Mouse (Mus musculus): ENCODE data around the gene Cox8b.
"Not testable (repeated sequence)": the region's sequence is repeated elsewhere in the genome, so short reads cannot be mapped to it uniquely, and the experiment has no call there.

Cox8b gene

GRCm38 (mm10) chr7:140914031-140914690, 13.9 kb upstream of the Cox8b start:
- no peak for DNase-seq (ENCODE audit: low spot score in 2 of 2)

GRCm38 (mm10) chr7:140912846-140913482, 12.7 kb upstream of the Cox8b start:
- no peak for DNase-seq (ENCODE audit: low spot score in 2 of 2)

- DNase-seq (ENCODE audit: low spot score in 2 of 2) = peak; percentile 28 to 44
Observed at GRCm38 (mm10) chr7:140912293-140912692, 12.0 kb upstream of the Cox8b start.

GRCm38 (mm10) chr7:140908634-140909107, 8.4 kb upstream of the Cox8b start:
- DNase-seq (ENCODE audit: low spot score in 2 of 2) = peak; percentile 27 to 48

- no peak for DNase-seq (ENCODE audit: low spot score in 2 of 2)
Observed at GRCm38 (mm10) chr7:140908181-140908580, 7.9 kb upstream of the Cox8b start.

- DNase-seq (ENCODE audit: low spot score in 2 of 2) = no peak
Observed at GRCm38 (mm10) chr7:140907697-140908096, 7.5 kb upstream of the Cox8b start.

GRCm38 (mm10) chr7:140907131-140907530, 6.9 kb upstream of the Cox8b start:
- no peak for DNase-seq (ENCODE audit: low spot score in 2 of 2)

GRCm38 (mm10) chr7:140905642-140906081, 5.4 kb upstream of the Cox8b start:
- DNase-seq (ENCODE audit: low spot score in 2 of 2) = no peak

- peak in 1 of 2 experiments; percentile 41 for DNase-seq (ENCODE audit: low spot score in 2 of 2)
Observed at GRCm38 (mm10) chr7:140903212-140903611, 3.0 kb upstream of the Cox8b start.

GRCm38 (mm10) chr7:140902036-140902875, 2.0 kb upstream of the Cox8b start:
- no peak for DNase-seq (ENCODE audit: low spot score in 2 of 2)

GRCm38 (mm10) chr7:140899121-140899520, 1.1 kb downstream of the Cox8b start:
- DNase-seq (ENCODE audit: low spot score in 2 of 2) = no peak

GRCm38 (mm10) chr7:140897863-140898262, 2.4 kb downstream of the Cox8b start:
- DNase-seq (ENCODE audit: low spot score in 2 of 2) = no peak

- DNase-seq (ENCODE audit: low spot score in 2 of 2) = no peak
Observed at GRCm38 (mm10) chr7:140894611-140895010, 5.6 kb downstream of the Cox8b start.

- DNase-seq (ENCODE audit: low spot score in 2 of 2) = no peak
Observed at GRCm38 (mm10) chr7:140894031-140894430, 6.2 kb downstream of the Cox8b start.

GRCm38 (mm10) chr7:140890636-140891035, 9.6 kb downstream of the Cox8b start:
- not testable (repeated sequence) for DNase-seq (ENCODE audit: low spot score in 2 of 2)

- DNase-seq (ENCODE audit: low spot score in 2 of 2) = no peak
Observed at GRCm38 (mm10) chr7:140882469-140882803, 17.8 kb downstream of the Cox8b start.

GRCm38 (mm10) chr7:140881696-140882468, 18.4 kb downstream of the Cox8b start, which contains the start of the genes Psmd13 and Sirt3:
TSS of gene Psmd13 (plus strand) at chr7:140881968.
TSS of gene Sirt3 (minus strand) at chr7:140882309.
- peak; percentile 91 to 94 for DNase-seq (ENCODE audit: low spot score in 2 of 2)

- DNase-seq (ENCODE audit: low spot score in 2 of 2) = no peak
Observed at GRCm38 (mm10) chr7:140880865-140881515, 19.3 kb downstream of the Cox8b start.

- DNase-seq (ENCODE audit: low spot score in 2 of 2) = no peak
Observed at GRCm38 (mm10) chr7:140880419-140880818, 19.8 kb downstream of the Cox8b start.

GRCm38 (mm10) chr7:140879355-140879754, 20.9 kb downstream of the Cox8b start:
- DNase-seq (ENCODE audit: low spot score in 2 of 2) = no peak

- DNase-seq (ENCODE audit: low spot score in 2 of 2) = no peak
Observed at GRCm38 (mm10) chr7:140877364-140877763, 22.9 kb downstream of the Cox8b start.
